Mouse (Mus musculus): Measurements from ENCODE around the gene Trio.

DNA sequence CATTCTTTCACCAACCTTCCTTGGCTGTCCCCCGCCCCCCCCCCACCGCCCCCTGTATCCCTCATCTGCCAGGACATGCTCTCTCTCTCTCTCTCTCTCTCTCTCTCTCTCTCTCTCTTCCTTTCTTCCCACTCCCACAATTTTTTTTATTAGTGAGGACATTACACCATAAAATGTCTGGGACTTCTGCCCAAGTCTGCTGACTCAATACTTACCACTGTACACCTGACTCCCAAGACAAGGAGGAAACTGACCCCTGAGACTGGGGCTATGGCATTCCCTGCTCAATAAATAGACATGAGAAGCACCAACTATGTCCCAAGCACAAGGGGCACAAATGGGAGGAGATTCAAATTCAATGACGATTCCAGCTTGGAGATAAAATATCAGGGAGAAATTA is 18.1 kb downstream of the Trio start:
- TF ChIP-seq GATA1 (IDR thresholded peaks at IDR 0.05; ENCODE audit: low read length) (no peak), TAL1 (IDR thresholded peaks at IDR 0.05; ENCODE audit: low read length) (no peak)
